Mouse (Mus musculus) retina, postnatal 7 days (tissue): ENCODE results near the gene Sipa1l3.

Source experiments
- DNase-seq: peaks from one replicate; pipeline ENCODE4 v3.0.0-alpha.2; 2012; ENCODE audit warnings: low read depth, low spot score

The Sipa1l3 gene

DNA sequence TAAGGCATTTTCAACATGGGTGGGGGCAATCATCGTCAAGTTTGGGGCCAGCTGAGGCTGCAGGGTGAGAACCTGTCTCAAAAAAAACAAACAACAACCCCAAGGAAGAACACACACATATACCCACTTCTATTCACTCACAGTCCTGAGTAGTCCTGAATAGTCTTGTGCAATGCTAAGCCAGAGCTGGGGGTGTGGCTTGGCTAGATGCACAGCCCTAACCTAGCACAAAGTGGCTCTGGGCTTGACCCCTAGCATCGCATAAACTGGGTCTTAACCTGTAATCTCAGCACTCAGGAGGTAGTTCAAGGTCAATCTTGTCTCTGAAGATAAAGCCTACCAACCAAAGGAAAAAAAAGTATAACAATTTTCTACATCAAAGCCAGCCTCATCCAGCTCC is 101.5 kb downstream of the Sipa1l3 start:
- no peak for DNase-seq

DNA sequence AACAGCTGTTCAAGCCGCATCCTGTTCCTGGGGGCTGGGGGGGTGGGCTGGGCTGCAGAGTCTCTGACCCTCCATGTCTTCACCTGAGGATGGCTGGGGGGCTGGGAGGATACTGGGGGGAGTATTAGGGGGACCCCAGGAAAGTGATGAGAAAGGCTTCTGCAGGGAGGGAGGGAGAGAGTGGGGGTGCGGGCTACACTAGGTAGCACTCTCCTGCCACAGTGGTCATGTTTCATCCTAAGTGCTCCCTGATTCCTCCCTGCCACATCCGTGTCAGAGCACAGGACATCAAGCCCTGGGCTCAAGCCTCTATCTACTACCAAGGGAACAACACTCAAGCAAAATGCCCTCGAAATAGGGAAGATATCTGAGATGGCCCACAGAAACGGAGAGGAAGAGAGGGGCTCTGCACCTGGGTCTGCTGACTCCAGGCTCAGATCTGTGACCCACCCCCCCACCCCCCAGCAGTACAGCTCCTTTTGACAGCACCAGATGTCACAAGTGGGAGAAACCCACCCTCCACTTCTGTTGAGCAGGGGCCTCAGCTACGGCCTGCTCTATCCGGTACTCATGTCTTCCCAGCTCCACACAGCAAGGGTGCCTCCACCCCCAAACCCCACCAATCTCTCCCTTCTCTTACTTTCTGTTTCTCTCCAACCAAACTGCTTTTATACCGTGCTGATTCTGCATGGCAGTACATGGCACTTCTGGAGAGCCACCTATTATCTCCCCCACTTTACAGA is 106.4 kb downstream of the Sipa1l3 start:
- DNase-seq = no peak

DNA sequence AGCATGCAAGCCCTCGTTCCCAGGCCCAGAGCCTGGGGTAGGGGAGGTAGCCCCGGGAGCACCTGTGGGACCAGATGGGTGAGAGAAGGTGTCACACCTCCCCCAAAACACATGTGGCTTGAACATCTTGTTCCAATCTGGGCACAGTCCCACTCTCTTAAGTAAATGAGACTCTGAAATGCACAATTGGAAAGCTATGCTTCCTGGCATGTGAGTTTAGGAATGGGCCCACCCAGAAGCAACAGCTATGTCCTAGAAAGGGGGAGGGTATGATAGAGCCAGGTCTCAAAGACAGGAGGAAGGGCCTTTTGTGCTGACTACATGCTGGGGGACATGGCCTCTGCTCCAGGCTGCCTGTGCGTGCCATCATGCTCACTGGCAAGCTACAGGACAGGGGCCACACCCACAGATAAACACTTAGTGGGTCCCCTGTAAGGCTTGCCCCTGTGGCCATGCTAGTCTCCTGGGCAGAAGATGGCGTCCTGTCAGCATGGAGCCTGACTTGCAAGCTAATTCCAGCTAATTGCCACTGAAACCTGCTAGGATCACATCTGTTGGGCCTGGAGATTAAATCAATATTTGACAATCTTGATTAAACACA is 107.1 kb downstream of the Sipa1l3 start:
- DNase-seq = no peak

DNA sequence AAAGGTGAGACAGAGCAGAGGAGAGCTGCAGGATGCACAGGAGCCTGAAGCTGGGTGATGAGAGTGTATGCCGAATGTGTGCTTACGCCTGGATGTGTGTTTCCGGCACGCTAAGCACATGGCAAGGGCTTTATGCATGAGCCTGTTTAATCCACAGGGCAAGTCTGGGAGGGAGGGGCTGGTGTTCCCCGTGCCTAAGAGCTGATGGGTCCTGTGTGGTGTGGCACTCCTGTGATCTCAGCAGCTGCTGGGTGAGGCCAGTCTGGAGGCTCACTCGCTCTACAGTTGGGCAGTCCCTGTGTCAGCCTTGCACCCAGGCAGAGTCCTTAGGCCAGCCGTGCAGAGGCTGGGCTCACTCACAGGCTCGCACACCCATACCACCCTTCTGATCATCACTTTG is 108.0 kb downstream of the Sipa1l3 start:
- no peak for DNase-seq

DNA sequence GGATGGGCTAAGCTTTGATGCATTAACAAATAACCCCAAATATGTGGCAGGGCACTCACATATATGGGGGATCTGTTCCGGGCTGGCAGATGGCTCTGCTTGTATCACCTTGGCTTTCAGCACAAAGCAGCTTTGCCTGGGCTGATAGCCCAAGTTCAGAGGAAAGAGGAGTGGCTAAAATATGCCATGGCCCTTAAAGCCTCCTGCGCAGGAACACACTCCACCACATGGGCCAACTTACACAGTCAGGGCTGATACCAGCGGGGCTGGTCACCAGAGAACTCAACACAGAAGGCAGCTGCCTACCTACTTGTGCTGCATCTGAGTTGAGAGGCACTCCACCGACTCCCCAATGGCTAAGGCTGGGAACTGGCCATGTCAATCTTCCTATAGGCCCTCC is 111.6 kb downstream of the Sipa1l3 start:
- no peak for DNase-seq

DNA sequence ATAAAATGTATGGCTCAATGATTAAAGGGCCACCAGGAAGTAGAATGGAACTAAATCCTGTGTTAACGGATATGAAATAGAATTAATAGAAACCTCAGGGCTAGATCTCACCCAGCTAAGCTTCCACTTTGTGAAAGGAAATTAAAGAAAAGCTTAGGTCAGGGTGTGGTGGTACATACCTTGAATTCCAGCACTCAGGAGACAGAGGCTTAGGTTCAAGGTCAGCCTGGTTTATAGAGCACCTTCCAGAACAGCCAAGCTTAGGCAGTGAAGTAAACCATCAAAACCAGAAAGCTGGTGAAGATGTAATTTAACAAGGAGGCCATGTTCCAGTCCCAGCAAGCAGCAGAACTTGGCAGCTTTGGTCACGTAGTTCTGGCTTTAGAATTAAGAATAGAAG is 114.3 kb downstream of the Sipa1l3 start:
- DNase-seq = no peak

DNA sequence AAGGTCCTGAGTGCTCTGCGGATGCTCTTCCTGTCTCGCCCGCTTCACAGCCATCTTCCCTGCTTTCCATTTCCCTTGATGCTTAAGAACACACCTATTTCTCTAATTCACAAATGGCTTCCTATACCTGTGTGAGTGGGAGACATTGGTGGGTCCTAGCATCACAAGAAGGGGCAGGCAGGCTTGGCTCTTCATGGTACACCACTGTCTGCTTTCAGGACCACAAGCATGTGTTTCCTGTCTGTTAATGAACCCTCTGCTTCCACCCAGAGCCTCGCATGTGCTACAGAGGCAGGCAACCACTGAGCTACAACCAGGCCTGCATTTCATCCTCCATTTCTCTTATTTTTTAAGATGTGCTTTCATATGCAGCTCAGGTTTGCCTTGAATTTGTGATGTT is 116.4 kb downstream of the Sipa1l3 start:
- no peak for DNase-seq

DNA sequence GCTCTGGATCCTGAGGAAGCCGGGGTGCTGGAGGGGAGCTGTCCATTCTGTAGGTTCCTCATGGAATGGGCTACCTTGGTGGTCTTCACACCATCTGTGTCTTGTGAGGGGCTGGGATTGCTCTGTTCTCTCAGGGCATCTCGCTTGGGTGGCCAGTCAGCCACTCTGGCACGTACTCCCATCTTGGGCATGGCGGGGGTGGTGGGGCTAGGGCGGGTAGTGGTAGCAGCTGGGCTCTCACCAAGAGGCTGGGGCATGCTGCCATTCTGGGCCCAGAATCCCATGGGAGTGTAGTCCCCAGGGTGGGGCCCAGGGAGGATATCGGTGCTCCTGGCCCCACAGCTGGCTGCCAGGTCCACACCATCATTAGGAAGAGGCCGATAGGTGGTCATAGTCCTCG is 118.0 kb downstream of the Sipa1l3 start:
- DNase-seq = no peak

DNA sequence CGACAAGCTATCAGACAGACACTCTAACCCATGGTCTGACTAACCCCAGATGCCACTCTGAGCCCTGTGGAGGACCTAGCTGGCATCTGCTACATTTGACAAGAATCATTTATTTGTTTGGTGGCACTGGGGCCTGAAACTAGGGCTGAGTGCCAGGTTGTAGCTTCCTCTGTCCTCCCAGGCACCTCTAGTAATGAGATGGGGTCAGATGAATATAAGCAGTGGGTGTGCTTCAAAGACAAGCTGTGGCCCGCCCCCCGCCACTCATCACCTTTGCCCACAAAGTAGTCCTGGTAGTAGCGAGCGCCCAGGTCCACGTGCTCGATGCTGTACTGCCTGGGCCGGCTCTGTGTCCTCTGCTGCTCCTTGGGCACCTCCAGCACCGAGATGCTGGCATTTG is 119.4 kb downstream of the Sipa1l3 start:
- no peak for DNase-seq

DNA sequence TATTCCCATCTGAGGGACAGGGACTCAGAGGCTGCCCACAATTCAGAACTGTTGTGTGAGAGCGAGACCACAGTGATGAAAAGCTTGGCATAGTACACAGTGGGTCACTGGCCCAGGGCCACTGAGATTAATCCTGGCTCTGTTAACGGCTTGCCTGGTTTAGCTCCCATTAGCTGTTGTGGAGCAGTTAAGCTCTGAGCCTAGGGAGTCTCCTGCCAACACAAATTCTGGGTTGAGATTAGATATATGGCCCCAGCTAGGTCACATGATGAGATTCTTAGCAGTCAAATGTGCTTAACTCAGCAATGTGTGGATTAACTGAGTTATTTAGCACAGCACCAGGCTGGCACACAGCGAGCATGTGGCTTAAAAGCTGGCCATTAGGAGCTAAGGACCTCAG is 121.0 kb downstream of the Sipa1l3 start:
- DNase-seq = peak; percentile 76

DNA sequence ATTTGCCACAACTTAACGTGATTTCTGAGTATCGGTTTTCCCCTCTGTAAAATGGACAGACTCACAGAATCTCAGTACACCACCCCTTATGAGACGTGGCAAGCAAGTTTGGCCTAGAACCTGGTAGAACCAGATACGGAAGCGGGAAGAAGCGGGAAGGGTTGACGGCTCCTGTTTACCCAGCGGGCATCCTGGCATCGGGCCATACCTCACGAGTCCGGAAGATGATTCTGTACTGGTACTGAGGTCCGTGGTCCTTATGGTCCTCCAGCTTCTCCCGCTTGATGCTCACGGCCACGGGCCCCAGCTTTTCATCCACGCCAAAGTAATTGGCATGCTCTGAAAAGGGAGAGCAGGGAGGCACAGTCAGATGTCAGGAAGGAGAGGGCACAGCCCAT is 121.5 kb downstream of the Sipa1l3 start:
- DNase-seq = no peak

DNA sequence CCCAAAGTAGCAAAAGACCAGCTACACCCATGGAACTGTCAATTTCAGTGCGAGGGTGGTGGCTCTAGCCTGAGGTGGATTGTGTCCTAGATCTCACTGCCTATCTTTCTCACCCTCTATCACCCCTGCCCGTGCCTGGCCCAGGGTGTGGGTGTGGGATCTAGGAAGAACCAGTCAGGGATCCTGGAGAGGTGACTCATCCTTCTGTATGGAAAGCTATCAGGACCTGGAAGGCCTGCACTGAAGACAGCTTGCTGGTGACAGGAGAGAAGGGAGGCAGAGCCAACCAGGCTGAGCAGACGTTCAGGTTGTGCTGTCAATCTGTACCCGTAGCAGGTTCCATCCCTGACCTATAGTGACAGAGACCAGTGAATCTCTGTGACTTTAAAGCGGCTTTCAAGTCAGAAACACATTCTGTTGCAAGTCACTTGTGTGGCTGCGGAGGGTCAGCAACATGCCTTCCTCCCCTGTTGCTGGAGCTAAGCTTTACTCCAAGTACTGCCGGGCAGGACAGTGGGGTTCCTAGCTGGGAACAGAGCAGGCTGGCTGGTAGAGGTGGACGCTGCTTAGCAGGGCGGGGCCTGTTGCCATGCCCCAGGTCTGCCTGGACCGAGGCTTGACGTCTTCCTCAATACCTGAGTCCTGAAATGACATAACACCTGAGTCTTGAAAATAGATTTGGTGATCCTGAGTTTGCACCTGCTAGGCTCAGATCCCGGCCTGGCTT is 122.1 kb downstream of the Sipa1l3 start:
- no peak for DNase-seq

DNA sequence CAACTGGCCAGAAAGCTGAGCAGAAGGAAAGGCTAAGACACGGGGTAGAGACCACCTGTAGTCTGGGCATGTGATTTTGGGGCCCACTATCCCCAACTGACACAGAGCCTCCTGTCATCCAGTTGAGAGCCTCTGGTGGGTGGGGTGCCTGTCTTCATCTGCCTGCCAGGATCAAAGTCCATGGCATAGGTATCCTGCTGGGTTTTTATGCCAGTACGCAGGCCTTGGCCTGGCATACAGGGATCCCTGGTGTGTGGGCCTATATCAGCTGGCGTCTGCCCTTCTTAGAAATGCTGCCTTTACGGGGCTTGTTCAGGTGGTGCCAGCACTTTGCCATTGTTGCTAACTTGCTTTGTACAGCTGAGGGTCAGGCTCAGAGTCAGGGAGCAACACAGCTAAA is 123.3 kb downstream of the Sipa1l3 start:
- DNase-seq = no peak

DNA sequence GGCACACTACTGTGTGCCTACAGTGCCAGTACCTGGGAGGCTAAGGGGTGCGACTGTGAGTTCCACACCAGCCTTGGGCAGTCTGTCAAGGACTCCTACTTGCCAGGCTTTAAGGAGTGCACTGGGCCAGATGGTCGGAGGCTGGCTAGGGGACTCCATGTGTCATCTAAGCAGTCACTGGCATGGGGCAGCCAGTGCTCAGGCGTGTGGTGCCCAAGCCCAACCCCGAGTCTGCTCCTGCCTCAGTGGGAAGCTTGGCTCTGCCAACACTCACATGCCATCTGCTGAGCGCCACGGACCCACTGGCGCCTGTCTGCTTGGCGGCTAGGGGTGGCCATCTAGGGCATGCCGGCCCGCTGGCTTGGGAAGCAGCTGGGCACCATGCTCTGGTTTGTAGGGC is 125.1 kb downstream of the Sipa1l3 start:
- DNase-seq = no peak

DNA sequence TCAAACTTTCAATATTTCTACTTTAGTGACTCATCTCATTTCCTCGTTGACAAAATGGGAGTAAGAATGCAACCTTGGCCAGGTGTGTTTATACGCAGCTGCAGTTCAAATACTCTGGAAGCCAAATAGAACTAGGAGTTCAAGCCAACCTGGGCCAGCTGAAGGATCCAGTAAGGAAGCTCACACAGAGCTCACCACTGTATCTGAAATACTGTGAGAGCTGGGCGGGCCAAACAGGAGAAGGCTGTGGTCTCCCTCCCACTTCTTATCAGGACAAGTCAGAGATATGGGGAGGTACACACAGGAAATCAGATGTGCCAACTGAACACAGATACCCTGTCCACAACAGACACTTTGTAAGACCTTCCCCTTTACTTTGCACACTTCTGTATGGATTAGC is 125.6 kb downstream of the Sipa1l3 start:
- no peak for DNase-seq

DNA sequence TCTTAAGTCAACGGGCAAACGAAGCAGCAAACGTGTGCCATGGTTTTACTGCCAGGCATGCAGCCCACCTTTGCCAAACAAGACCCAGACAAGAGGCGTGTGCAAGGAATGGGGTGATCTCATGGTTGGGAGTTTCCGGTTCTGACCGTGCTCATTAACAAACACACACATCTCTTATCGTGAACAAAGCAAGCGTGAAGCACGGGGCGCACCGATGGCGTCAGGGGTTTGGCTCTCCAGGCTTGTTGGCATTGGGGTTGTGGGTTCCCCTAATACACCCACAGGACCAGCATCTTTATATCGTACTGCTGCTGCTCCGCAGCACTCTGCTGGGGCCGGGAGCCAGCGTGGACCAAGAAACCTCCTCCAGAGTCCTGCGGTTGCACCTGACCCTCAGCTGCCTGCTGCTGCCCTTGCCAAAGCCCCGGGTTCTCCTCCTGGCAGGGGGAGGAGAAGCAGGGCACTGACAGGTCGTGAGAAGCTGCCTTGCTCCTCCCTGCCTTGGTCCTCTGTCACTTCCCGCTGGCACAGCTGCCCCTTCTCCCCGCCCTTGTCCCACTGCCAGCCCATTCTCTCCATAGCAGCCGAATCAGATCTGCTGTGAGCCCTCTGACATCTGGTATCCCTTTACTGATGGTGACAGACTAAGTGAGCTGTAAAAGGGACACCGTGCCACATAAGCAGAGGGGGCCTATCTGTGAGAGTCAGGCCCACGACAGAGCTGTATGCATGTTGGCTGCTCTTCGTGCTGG is 126.5 kb downstream of the Sipa1l3 start:
- no peak for DNase-seq

DNA sequence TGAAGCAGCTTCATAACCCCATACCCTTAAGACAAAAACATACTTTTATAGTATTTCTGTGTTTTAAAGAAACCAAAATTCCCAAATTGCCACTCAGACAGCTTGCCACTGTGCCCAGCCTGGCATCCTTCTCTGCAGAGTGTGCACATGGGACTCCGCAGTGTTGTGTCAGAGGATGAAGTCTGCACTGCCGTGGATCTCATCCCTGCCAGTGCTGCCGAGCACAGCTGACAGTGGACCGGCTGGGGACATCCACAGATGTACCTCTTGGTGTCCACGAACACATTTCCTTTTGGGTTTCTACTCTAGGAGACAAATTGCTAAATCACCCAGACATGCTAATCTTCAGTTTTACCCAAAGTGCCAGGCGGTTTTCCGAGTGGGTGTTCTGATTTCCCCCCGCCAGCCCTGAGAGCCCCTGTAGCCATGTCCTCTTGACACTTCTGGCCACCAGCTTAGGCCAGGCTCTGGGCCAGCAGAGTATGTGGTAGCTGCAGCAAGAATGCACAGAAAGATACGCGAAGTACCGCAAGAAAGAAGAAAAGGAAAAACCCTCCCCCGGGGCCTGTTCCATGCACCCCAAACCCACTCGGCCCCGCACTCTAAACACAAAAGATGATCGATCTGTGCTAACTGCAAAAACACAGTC is 127.2 kb downstream of the Sipa1l3 start:
- no peak for DNase-seq

DNA sequence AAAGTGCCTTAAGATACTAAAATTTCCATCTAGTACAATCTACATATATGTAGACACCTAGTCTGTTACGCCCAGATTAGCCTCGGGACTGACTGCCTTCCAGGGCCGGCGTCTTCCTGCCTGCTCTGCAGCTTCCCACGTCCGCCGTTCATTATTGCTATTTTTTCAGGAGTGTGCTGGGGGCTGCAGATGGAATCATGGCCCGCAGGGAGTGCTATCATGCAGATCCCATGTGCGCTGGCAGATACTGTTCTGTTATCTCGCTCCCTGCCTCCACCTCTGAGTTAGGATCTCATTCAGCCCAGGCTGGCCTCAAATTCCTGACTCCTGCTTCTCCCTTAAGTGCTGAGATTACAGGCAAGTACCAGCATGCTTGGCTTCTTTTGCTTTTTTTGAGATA is 128.2 kb downstream of the Sipa1l3 start:
- no peak for DNase-seq

DNA sequence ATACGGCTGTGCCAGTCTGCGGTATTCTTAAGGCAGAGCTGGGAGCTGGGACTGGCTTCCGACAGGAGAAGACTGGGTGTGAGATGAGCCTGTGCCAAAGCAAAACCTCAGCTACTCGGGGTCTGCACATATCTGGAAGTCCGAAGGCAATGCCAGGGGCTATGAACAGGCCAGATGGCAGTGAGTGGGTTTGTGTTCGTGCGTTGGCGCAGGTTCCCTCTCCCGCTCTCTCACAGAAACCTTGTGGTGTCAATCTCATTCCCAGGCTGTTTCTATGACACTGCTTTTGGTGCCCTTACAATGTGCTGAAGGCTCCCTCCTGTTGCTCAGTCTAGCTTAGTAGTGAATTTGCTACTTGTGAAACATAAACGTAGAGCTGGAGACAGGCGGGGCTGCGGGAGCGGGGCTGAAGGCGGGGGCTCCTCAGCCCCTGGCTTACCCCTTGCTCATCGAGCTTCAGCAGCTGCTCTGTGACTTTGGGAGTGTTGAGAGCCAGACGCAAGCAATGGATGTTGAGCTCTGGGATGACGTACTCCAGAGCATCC is 130.8 kb downstream of the Sipa1l3 start:
- no peak for DNase-seq

DNA sequence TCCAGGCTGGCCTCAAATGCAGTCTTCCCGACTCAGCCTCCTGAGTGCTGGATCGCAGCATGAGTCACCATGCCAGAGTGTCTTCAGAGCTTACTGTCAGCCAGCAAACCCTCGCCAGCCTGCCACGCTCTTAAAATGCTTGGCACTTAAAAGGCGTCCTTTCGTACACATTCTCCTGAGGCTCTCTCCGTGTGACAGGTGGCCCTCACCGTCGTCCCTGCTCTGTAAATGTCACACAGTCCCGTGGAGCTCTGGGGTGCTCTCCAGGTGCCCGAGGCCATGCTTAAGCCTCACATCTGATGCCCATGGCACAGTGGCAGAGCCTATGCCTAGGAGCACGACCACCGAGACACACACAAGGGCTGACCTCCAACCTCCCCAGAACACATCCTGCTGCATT is 132.1 kb downstream of the Sipa1l3 start:
- DNase-seq = no peak

DNA sequence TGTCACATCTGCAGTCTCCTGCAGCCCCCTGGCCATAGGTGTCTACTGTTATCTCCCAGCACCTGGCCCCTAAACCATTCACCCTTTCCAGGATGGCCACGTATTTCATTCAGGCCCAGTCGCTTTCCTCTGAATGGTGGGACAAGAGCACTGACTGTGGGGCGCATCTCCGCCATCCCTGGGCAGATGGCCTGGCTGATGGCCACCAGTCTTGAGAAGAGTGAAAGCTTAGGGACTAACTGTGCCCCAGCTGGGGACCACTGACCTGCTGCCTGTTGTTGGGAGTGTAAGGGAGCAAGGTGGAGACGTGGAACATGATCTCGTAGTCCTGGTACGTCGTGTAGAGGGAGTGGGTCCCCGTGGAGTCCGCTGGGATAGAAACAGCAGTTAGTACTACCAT is 132.7 kb downstream of the Sipa1l3 start:
- DNase-seq = no peak

DNA sequence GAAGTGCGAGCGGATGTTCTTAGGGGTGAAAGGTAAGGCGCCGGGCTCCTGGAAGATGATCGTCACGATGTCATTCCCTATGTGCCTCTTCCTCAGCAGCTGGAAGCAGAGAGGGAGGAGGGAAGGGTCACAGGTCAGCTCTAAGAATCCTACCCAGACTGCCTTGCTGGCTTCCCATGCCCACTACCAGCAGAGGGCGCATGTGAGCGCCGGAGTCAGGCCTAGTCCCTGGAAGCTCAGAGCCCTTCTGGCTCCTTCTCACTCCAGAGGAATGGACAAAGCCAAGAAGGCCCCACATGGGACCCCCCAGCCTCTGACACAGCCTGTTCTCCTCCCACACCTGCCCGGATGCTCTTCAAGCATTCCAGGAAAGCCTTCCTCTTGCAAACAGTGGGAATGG is 135.2 kb downstream of the Sipa1l3 start:
- peak; percentile 79 for DNase-seq
